Mouse (Mus musculus): ENCODE measurements around the gene Arhgap33.

GRCm38 (mm10) chr7:30524487-30524886 is 10.4 kb downstream of the Arhgap33 start:
- TF ChIP-seq CTCF (IDR thresholded peaks at IDR 0.05; ENCODE audit: low read depth) (no peak), EP300 (IDR thresholded peaks at IDR 0.05; ENCODE audit: low read depth) (no peak)

Data from liver, embryonic 14.5 days (tissue).